Mouse (Mus musculus): ENCODE measurements around the gene Trove2. TPM values are rescaled to one million over a fixed set of nuclear protein-coding genes. Genes with fewer than 3 reads are reported as not detected.

The Trove2 gene
- 20.7 and 21.5 TPM in 2 replicates for polyA plus RNA-seq (2016; fragmentation: Nextera tagmentation; extraction: Ambion mirVana)

- peak within 1 kb of the TSS; percentile 99 for H3K4me3 ChIP-seq
- under 1% methylated on average over 82 of the region's 84 CpGs for WGBS
- peak; percentile 98 for ATAC-seq (ENCODE audit: insufficient number of reproducible peaks, low FRiP score)
Observed at GRCm38 (mm10) chr1:143776446-143777411, at the start of gene Trove2, which contains the start of gene Uchl5. Gene Trove2 (minus strand): TSS chr1:143777068. Gene Uchl5 (plus strand): TSS chr1:143777272.

GRCm38 (mm10) chr1:143822677-143823076, 45.8 kb upstream of the Trove2 start:
- peaks cover 5% of the 10 kb centered on the region; the same call in 1 of the 2 replicates for H3K4me1 ChIP-seq (replicated peaks)
- H3K9me3 ChIP-seq (replicated peaks): no peaks in the 10 kb centered on the region
- no peak overlapping the region for H3K4me2 ChIP-seq
- no peak overlapping the region for H3K4me3 ChIP-seq
- no peak overlapping the region for H3K27ac ChIP-seq (ENCODE audit: poor library complexity, severe bottlenecking)
- H3K27me3 ChIP-seq (replicated peaks): no peaks in the 10 kb centered on the region
- ATAC-seq (ENCODE audit: insufficient number of reproducible peaks, low FRiP score): no peak
- WGBS: 80% methylated on average over 3 of the region's 3 CpGs
- no peaks in the 10 kb centered on the region for H3K36me3 ChIP-seq
- H3K9ac ChIP-seq: no peak overlapping the region

More at GRCm38 (mm10) chr1:143776446-143777411, at the start of gene Trove2, which contains the start of gene Uchl5:
- Histone ChIP-seq H3K9ac (peak within 1 kb of the TSS; percentile 99), H3K27me3 (replicated peaks) (no peaks in the 10 kb centered on the region), H3K27ac (ENCODE audit: poor library complexity, severe bottlenecking) (peak within 1 kb of the TSS; percentile 83), H3K4me1 (replicated peaks) (peaks cover 20% of the 10 kb centered on the region), H3K4me2 (peak within 1 kb of the TSS; percentile 90), H3K36me3 (no peaks in the 10 kb centered on the region), H3K9me3 (replicated peaks) (no peaks in the 10 kb centered on the region)

DNA sequence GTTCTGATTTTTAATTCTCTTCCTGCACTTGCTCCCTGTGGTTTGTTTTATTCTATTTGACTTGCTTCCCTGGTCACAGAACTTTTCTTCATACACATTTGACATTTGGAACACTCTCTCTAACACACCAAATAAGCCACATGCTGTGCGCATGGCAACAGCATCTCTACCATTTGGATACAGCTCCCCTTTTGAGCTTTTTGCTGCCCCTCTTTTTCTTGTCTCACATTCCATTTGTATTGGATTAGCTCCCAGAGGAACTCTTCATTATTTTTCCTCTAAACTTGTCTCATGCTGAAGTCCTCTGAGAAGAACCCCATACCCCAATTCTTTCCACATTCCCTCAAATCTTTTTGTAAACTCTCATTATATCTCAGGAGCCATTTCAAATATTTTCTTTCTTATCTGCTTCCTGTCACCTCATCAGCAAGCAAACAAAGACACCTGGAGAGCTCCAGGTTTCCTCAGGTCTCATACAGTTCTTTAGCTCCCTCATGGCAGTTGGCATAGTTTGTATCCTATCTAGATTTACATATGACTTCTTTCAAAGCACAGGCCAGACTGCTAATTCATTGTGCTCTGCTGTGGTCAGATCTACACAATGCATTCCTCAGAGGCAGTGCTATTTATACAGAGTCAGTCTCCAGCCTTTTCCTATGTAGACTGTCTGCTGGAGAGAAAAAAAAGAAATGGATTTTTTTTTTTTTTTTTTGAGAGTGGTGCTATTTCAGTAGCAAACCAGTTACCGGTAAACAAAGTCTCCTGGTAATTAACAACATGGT, 43.4 kb upstream of the Trove2 start:
- H3K4me3 ChIP-seq: no peak overlapping the region
- H3K9me3 ChIP-seq (replicated peaks): no peaks in the 10 kb centered on the region
- no peak overlapping the region for H3K4me2 ChIP-seq
- ATAC-seq (ENCODE audit: insufficient number of reproducible peaks, low FRiP score): no peak
- H3K27ac ChIP-seq (ENCODE audit: poor library complexity, severe bottlenecking): no peak overlapping the region
- peaks cover 5% of the 10 kb centered on the region; the same call in 1 of the 2 replicates for H3K4me1 ChIP-seq (replicated peaks)
- no peak overlapping the region for H3K9ac ChIP-seq
- no peaks in the 10 kb centered on the region for H3K36me3 ChIP-seq
- H3K27me3 ChIP-seq (replicated peaks): no peaks in the 10 kb centered on the region
- WGBS: 63% methylated on average over 2 of the region's 2 CpGs

DNA sequence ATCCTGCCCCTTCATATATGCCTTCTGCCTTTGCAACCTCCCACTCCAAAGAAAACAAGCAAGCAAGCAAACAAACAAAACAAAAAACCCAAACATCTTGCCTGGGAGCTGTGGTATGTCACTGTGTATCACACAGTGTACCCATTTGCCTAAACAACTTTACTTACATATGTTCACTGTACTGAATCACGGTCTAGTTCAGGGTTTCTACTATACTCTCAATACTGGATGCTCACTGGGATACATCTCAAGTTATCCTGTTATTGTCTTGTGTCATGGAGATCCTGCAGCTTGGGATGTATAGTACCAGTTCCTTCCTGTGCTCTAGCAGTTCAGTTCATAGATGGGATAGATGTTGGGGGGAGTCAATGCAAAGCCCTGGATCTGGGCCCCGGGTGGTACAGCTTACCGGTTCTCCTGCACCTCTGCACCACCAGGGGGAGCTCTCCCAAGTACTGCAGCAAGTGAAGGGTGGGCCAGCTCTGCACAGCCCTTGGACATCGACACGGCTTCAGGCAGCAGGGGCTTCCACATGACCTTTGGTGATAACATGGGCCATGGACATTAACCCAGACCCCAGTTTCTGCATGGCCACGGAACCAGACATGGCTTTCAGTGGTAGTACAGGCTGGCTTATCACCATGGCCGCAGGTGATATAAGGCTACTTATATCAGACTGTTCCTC, 37.0 kb upstream of the Trove2 start:
- WGBS: 36% methylated on average over 7 of the region's 7 CpGs
- Histone ChIP-seq H3K9me3 (replicated peaks) (no peaks in the 10 kb centered on the region), H3K4me3 (no peak overlapping the region), H3K36me3 (no peaks in the 10 kb centered on the region), H3K9ac (no peak overlapping the region), H3K4me2 (no peak overlapping the region), H3K4me1 (replicated peaks) (peaks cover 6% of the 10 kb centered on the region; the same call in 1 of the 2 replicates), H3K27ac (ENCODE audit: poor library complexity, severe bottlenecking) (no peak overlapping the region), H3K27me3 (replicated peaks) (no peaks in the 10 kb centered on the region)
- ATAC-seq (ENCODE audit: insufficient number of reproducible peaks, low FRiP score): peak; percentile 77

DNA sequence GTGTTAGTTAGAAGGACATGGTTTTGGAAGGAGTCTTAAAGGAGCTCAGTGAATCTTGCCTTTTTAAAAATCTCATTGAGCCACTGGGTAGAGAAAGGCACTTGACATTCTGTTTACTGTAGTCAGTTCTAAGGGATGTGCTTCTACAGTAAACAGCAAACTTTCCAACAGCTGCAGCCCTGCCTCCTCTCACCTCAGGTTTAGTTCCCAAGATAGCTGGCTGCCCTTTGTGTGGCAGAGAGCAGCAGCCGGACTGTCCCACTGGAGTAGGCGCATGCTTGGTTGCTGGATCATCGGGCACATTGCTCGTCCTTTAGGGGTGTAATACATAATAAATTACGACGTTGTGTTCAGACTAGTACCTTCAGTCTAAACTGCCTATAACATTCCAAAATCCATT, 32.2 kb upstream of the Trove2 start:
- Histone ChIP-seq H3K27me3 (replicated peaks) (no peaks in the 10 kb centered on the region), H3K9me3 (replicated peaks) (no peaks in the 10 kb centered on the region), H3K27ac (ENCODE audit: poor library complexity, severe bottlenecking) (no peak overlapping the region), H3K4me3 (no peak overlapping the region), H3K4me1 (replicated peaks) (peaks cover 6% of the 10 kb centered on the region; the same call in 1 of the 2 replicates), H3K4me2 (no peak overlapping the region), H3K36me3 (peaks cover 12% of the 10 kb centered on the region), H3K9ac (no peak overlapping the region)
- 82% methylated on average over 6 of the region's 6 CpGs for WGBS
- ATAC-seq (ENCODE audit: insufficient number of reproducible peaks, low FRiP score): no peak

GRCm38 (mm10) chr1:143803537-143803936, 26.7 kb upstream of the Trove2 start:
- H3K4me2 ChIP-seq: no peak overlapping the region
- 30% methylated on average over 4 of the region's 4 CpGs for WGBS
- H3K4me1 ChIP-seq (replicated peaks): no peaks in the 10 kb centered on the region
- no peak overlapping the region for H3K9ac ChIP-seq
- H3K4me3 ChIP-seq: no peak overlapping the region
- no peaks in the 10 kb centered on the region for H3K9me3 ChIP-seq (replicated peaks)
- H3K27ac ChIP-seq (ENCODE audit: poor library complexity, severe bottlenecking): no peak overlapping the region
- ATAC-seq (ENCODE audit: insufficient number of reproducible peaks, low FRiP score): 0 out of 2 replicates have a peak, but pooled peaks have one; percentile 53
- peaks cover 16% of the 10 kb centered on the region for H3K36me3 ChIP-seq
- H3K27me3 ChIP-seq (replicated peaks): no peaks in the 10 kb centered on the region

DNA sequence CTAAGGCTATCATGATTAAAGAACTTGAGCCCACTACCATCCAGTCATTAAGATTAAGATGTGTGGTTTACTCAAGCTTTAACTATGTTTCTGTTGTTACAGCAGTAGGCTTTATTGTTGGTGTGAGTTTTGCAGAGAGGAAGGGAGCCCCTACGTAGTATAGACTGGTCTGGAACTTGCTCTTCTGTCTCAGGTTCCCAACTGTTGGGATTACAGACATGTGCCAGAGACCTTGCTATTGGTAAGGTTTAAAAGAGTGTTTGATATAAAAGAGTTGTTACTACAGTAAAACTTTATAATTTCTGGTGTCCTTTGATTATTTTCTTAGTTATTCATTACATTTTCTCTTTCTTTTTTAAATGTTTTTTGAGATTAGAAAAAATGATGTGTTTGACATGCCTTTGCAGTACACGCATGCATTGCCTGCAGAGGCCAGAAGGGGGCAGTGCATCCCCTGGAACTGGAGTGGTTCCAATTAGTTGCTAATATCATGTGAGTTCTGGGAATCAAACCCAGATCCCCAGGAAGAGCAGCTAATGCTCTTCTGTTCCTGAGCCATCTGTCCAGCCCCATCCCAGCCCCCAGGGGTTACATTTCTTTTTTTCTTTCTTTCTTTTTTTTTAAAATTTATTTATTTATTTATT, 11.8 kb upstream of the Trove2 start:
- Histone ChIP-seq H3K9me3 (replicated peaks) (no peaks in the 10 kb centered on the region), H3K4me2 (no peak overlapping the region), H3K4me1 (replicated peaks) (no peaks in the 10 kb centered on the region), H3K9ac (no peak overlapping the region), H3K4me3 (no peak overlapping the region), H3K27ac (ENCODE audit: poor library complexity, severe bottlenecking) (no peak overlapping the region), H3K36me3 (peaks cover 3% of the 10 kb centered on the region), H3K27me3 (replicated peaks) (no peaks in the 10 kb centered on the region)
- WGBS: 80% methylated on average over 2 of the region's 2 CpGs
- no peak for ATAC-seq (ENCODE audit: insufficient number of reproducible peaks, low FRiP score)

DNA sequence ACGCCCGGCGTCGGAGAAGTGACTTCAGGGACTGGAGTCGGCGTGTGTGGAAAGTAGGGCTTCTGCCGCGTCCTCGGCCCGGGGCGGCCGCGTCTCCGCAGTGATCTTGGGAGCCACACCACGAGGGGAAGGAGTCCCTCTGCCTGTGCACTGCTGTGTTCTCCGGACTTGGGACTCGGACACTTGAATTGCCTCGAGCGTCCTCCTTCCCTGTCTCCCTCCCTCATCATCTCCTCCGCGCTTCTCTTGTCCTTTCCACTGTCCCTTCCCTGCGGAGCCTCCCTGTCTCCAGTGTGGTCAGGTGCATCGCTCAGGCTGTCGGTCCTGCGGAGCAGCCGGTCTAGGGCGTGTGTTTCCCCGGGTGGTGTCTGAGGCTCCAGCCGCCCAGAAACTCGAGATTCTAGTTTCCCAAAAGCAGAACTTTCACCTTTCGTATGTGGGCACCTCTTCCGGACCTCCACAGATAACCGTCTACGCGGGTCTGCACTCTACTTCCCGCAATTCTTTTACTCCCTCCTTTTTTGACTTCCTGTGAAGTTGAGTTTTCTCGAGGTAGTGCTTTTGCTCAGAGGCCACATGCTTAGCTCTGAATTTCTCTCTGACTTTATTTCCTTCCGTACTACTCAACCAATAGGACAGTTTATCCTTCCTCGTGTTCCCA, 820 bp upstream of the Trove2 start:
- H3K4me3 ChIP-seq: peak overlapping the region; percentile 99
- peak overlapping the region; percentile 99 for H3K9ac ChIP-seq
- H3K27ac ChIP-seq (ENCODE audit: poor library complexity, severe bottlenecking): peak overlapping the region; percentile 83
- ATAC-seq (ENCODE audit: insufficient number of reproducible peaks, low FRiP score): peak; percentile 44
- H3K4me1 ChIP-seq (replicated peaks): peaks cover 20% of the 10 kb centered on the region
- no peaks in the 10 kb centered on the region for H3K36me3 ChIP-seq
- H3K9me3 ChIP-seq (replicated peaks): no peaks in the 10 kb centered on the region
- WGBS: under 1% methylated on average over 39 of the region's 39 CpGs
- no peaks in the 10 kb centered on the region for H3K27me3 ChIP-seq (replicated peaks)
- peak overlapping the region; percentile 90 for H3K4me2 ChIP-seq

GRCm38 (mm10) chr1:143773909-143774308, 3.0 kb downstream of the Trove2 start:
- peaks cover 12% of the 10 kb centered on the region; the same call in 1 of the 2 replicates for H3K36me3 ChIP-seq
- no peak overlapping the region for H3K9ac ChIP-seq
- no peak for ATAC-seq (ENCODE audit: insufficient number of reproducible peaks, low FRiP score)
- H3K4me2 ChIP-seq: peak overlapping the region; percentile 39; the same call in 1 of the 2 replicates
- H3K9me3 ChIP-seq (replicated peaks): no peaks in the 10 kb centered on the region
- H3K4me3 ChIP-seq: no peak overlapping the region
- peaks cover 20% of the 10 kb centered on the region for H3K4me1 ChIP-seq (replicated peaks)
- no peaks in the 10 kb centered on the region for H3K27me3 ChIP-seq (replicated peaks)
- WGBS: 27% methylated on average over 6 of the region's 6 CpGs
- no peak overlapping the region for H3K27ac ChIP-seq (ENCODE audit: poor library complexity, severe bottlenecking)

- no peak overlapping the region for H3K4me3 ChIP-seq
- peak overlapping the region; percentile 33; the same call in 1 of the 2 replicates for H3K4me2 ChIP-seq
- peaks cover 14% of the 10 kb centered on the region for H3K4me1 ChIP-seq (replicated peaks)
- no peak overlapping the region for H3K9ac ChIP-seq
- WGBS: 62% methylated on average over 7 of the region's 7 CpGs
- H3K9me3 ChIP-seq (replicated peaks): no peaks in the 10 kb centered on the region
- H3K36me3 ChIP-seq: peaks cover 12% of the 10 kb centered on the region; the same call in 1 of the 2 replicates
- no peak overlapping the region for H3K27ac ChIP-seq (ENCODE audit: poor library complexity, severe bottlenecking)
- ATAC-seq (ENCODE audit: insufficient number of reproducible peaks, low FRiP score): no peak
- H3K27me3 ChIP-seq (replicated peaks): no peaks in the 10 kb centered on the region
Observed at GRCm38 (mm10) chr1:143773082-143773481, 3.8 kb downstream of the Trove2 start.
